ENCODE assay signal across 18 mouse cellular contexts in the genomic region with DNA sequence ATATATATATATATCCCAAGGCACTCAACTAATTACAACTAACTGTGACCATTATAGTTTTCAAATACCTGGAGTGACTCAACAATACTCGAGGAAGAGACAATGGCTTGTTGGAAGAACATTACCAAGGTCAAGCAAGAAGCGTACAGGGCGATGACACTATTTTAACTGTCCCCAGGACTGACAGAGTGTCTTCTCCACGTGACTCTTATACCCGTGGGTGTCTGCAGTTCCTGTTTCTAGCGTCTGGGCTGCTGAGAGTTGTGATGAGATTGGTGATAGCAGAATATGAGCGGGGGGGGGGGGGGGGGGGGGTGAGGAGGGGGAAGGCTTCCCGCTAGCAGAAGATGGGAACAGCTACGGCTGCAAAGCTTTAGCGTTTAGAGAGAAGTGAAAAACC. TPM values are rescaled to one million over a fixed set of nuclear protein-coding genes. Genes with fewer than 3 reads are reported as not detected.
DNase-seq lines count a peak whose midpoint lies in the region; ATAC-seq and TF ChIP-seq lines count a peak whose summit lies in the region.
"Had no signal": no experiment of that assay in that cellular context is flagged by ENCODE, and none has a peak within 500 bp of the region (broad histone marks: within the 10 kb centered on the region; RNA-seq: fewer than 3 reads in every experiment).

No protein-coding gene starts in this region.

- peak in 1 of 2 experiments; percentile 36; a peak in 2 of 4 replicates for TF ChIP-seq EP300 in MEL (IDR thresholded peaks at IDR 0.05; ENCODE audit: low read depth in 1 of 2, low read length in 2 of 2)

- H3K9me3 ChIP-seq in MEL (replicated peaks; ENCODE audit: insufficient read depth, low read length) = no peaks in the 10 kb centered on the region
- no peaks in the 10 kb centered on the region for H3K9me3 ChIP-seq in kidney, embryonic 14.5 days (ENCODE audit: control insufficient read depth, low read length)
- no peaks in the 10 kb centered on the region for H3K9me3 ChIP-seq in intestine, embryonic 16.5 days (ENCODE audit: control insufficient read depth, low read length)
- H3K9me3 ChIP-seq: embryonic facial prominence, embryonic 15.5 days; forebrain, embryonic 15.5 days; heart, embryonic 15.5 days had no signal

- TF ChIP-seq CTCF in MEL (IDR thresholded peaks at IDR 0.05 in 2 of 3, conservative IDR thresholded peaks at IDR 0.05 in 1 of 3; ENCODE audit: control insufficient read depth in 1 of 3, insufficient read depth in 1 of 3, low read depth in 2 of 3, low read length in 3 of 3, poor library complexity in 1 of 3, severe bottlenecking in 1 of 3) = no peak

- H3K4me2 ChIP-seq in kidney, embryonic 14.5 days (replicated peaks; ENCODE audit: low read depth, low read length) = no peak overlapping the region
- H3K4me2 ChIP-seq in intestine, embryonic 16.5 days (ENCODE audit: low read depth, low read length) = no peak overlapping the region
- H3K4me2 ChIP-seq: embryonic facial prominence, embryonic 15.5 days; forebrain, embryonic 15.5 days; heart, embryonic 15.5 days had no signal

- H3K27ac ChIP-seq in MEL (ENCODE audit: control insufficient read depth, low read depth, low read length) = no peak overlapping the region
- no peak overlapping the region for H3K27ac ChIP-seq in kidney, embryonic 14.5 days (ENCODE audit: low read depth, low read length)
- no peak overlapping the region for H3K27ac ChIP-seq in intestine, embryonic 16.5 days (ENCODE audit: low read length)
- H3K27ac ChIP-seq: embryonic facial prominence, embryonic 15.5 days had no signal

- WGBS in kidney, embryonic 14.5 days = 75% methylated on average over 9 of the region's 10 CpGs
- WGBS in intestine, embryonic 16.5 days = 72% methylated on average over 9 of the region's 10 CpGs

- no peak for TF ChIP-seq RAD21 in MEL (IDR thresholded peaks at IDR 0.05; ENCODE audit: low read depth, low read length)

- peaks cover 4 to 5% of the 10 kb centered on the region in 2 experiments; a peak in 3 of 4 replicates for H3K27me3 ChIP-seq in MEL (ENCODE audit: control insufficient read depth in 1 of 2, insufficient read depth in 2 of 2, low read length in 2 of 2)
- no peaks in the 10 kb centered on the region for H3K27me3 ChIP-seq in kidney, embryonic 14.5 days (ENCODE audit: control insufficient read depth, insufficient read depth, low read length)
- H3K27me3 ChIP-seq in intestine, embryonic 16.5 days (replicated peaks; ENCODE audit: control insufficient read depth, insufficient read depth, low read length) = no peaks in the 10 kb centered on the region
- H3K27me3 ChIP-seq: embryonic facial prominence, embryonic 15.5 days; forebrain, embryonic 15.5 days; heart, embryonic 15.5 days had no signal

- no peaks in the 10 kb centered on the region for H3K36me3 ChIP-seq in MEL (ENCODE audit: control insufficient read depth in 1 of 2, insufficient read depth in 2 of 2, low read length in 2 of 2)
- peaks cover 18% of the 10 kb centered on the region for H3K36me3 ChIP-seq in kidney, embryonic 14.5 days (ENCODE audit: control insufficient read depth, insufficient read depth, low read length)
- H3K36me3 ChIP-seq in intestine, embryonic 16.5 days (ENCODE audit: control insufficient read depth, insufficient read depth, low read length) = no peaks in the 10 kb centered on the region; the same call in 1 of the 2 replicates

- H3K79me2 ChIP-seq in MEL (ENCODE audit: control insufficient read depth, insufficient read depth, low read length, poor library complexity) = no peaks in the 10 kb centered on the region

- H3K4me3 ChIP-seq in MEL (ENCODE audit: control insufficient read depth in 1 of 2, insufficient read depth in 1 of 2, low read depth in 2 of 2, low read length in 2 of 2) = no peak overlapping the region
- no peak overlapping the region for H3K4me3 ChIP-seq in kidney, embryonic 14.5 days (ENCODE audit: low read length)
- H3K4me3 ChIP-seq in intestine, embryonic 16.5 days (ENCODE audit: low read length) = no peak overlapping the region
- H3K4me3 ChIP-seq: embryonic facial prominence, embryonic 15.5 days; forebrain, embryonic 15.5 days; heart, embryonic 15.5 days had no signal

- 0 out of 2 replicates have a peak, but pooled peaks have one; percentile 2 for ATAC-seq in frontal cortex, adult (ENCODE audit: low TSS enrichment)
- peak; percentile 78 for ATAC-seq in megakaryocyte, adult 5-6 weeks (ENCODE audit: poor library complexity, severe bottlenecking)
- no peak for ATAC-seq in kidney, embryonic 14.5 days (ENCODE audit: low FRiP score, low TSS enrichment)
- no peak for ATAC-seq in intestine, embryonic 16.5 days
- ATAC-seq: forebrain, embryonic 15.5 days had no signal

- no peak overlapping the region for H3K9ac ChIP-seq in MEL (ENCODE audit: control insufficient read depth, low read depth, low read length, poor library complexity, severe bottlenecking)
- H3K9ac ChIP-seq in kidney, embryonic 14.5 days (ENCODE audit: low read depth, low read length) = no peak overlapping the region
- no peak overlapping the region for H3K9ac ChIP-seq in intestine, embryonic 16.5 days (ENCODE audit: low read depth, low read length)
- H3K9ac ChIP-seq: embryonic facial prominence, embryonic 15.5 days; forebrain, embryonic 15.5 days; heart, embryonic 15.5 days had no signal

- DNase-seq in frontal cortex, postnatal 36 days (ENCODE audit: low spot score in 2 of 2) = no peak
- peak; percentile 29 for DNase-seq in lung, postnatal 25 days (ENCODE audit: low spot score)
- no peak for DNase-seq in lung, adult 18-20 months
- peak; percentile 49 for DNase-seq in MEL (ENCODE audit: low read depth, low spot score)
- DNase-seq: adrenal gland, postnatal 10 days; gastrocnemius, postnatal 14 days; liver; retina, postnatal 1 day; thymus, adult 2 months had no signal

- TF ChIP-seq POLR2A in MEL (IDR thresholded peaks at IDR 0.05; ENCODE audit: control insufficient read depth in 1 of 2, insufficient read depth in 1 of 2, low read depth in 1 of 2, low read length in 2 of 2, poor library complexity in 1 of 2) = no peak

- H3K4me1 ChIP-seq in MEL (ENCODE audit: control insufficient read depth in 1 of 2, insufficient read depth in 2 of 2, low read length in 2 of 2) = no peaks in the 10 kb centered on the region
- H3K4me1 ChIP-seq in kidney, embryonic 14.5 days (ENCODE audit: control insufficient read depth, insufficient read depth, low read length) = peaks cover 10% of the 10 kb centered on the region
- H3K4me1 ChIP-seq in intestine, embryonic 16.5 days (ENCODE audit: control insufficient read depth, insufficient read depth, low read length) = peaks cover 15% of the 10 kb centered on the region

TF ChIP-seq in MEL, 35 proteins besides CTCF, POLR2A, EP300 and RAD21:
- TF ChIP-seq MAZ (IDR thresholded peaks at IDR 0.05; ENCODE audit: low read depth, low read length) (no peak), USF2 (IDR thresholded peaks at IDR 0.05; ENCODE audit: borderline replicate concordance in 1 of 2, insufficient read depth in 1 of 2, low read depth in 1 of 2, low read length in 2 of 2) (0 out of 4 replicates have a peak, but pooled peaks have one; percentile 16 to 32), MAX (IDR thresholded peaks at IDR 0.05; ENCODE audit: low read length) (peak; percentile 69), BHLHE40 (IDR thresholded peaks at IDR 0.05; ENCODE audit: borderline replicate concordance, low read depth, low read length) (peak; percentile 78; the same call in 1 of the 2 replicates), RCOR1 (IDR thresholded peaks at IDR 0.05; ENCODE audit: low read depth, low read length) (peak; percentile 91), ZKSCAN1 (IDR thresholded peaks at IDR 0.05; ENCODE audit: low read depth, low read length) (no peak), GATA1 (IDR thresholded peaks at IDR 0.05; ENCODE audit: low read depth, low read length) (0 out of 2 replicates have a peak, but pooled peaks have one; percentile 8), ELF1 (IDR thresholded peaks at IDR 0.05; ENCODE audit: low read depth, low read length) (no peak), NELFE (IDR thresholded peaks at IDR 0.05; ENCODE audit: low read depth, low read length) (no peak), USF1 (IDR thresholded peaks at IDR 0.05; ENCODE audit: low read depth, low read length) (peak; percentile 86), POLR2AphosphoS5 (IDR thresholded peaks at IDR 0.05; ENCODE audit: borderline replicate concordance, low read depth, low read length) (no peak)
TF ChIP-seq in MEL: peak in this region for 6.

RNA-seq across cellular contexts. Expression of gene Dennd2a, which starts 30.9 kb away (rescaled TPM):
- total RNA-seq in MEL (2012; rRNA removed) = not detected in 2 replicates
- under 1 TPM in 1 of 2 experiments, not detected in 1; 0.15 TPM for polyA plus RNA-seq in MEL (2012; ENCODE audit: insufficient read depth in 1 of 2, insufficient read length in 2 of 2, low read depth in 1 of 2, low replicate concordance in 2 of 2, missing spikeins in 1 of 2)
- 4.6 and 5.0 TPM in 2 replicates for total RNA-seq in megakaryocyte, adult 5-6 weeks (2015)
- total RNA-seq in megakaryocyte, adult 5-6 weeks (2017) = 2.5 and 3.1 TPM in 2 replicates
- 23.3 and 31.8 TPM in 2 replicates for polyA plus RNA-seq in kidney, embryonic 14.5 days (2014; fragmentation: Nextera tagmentation; extraction: Ambion mirVana)
- 6.5 and 8.1 TPM in 2 replicates for polyA plus RNA-seq in intestine, embryonic 16.5 days (2015; fragmentation: Nextera tagmentation; extraction: Ambion mirVana)

RNA-seq across cellular contexts. Expression of gene Adck2, which starts 46.9 kb away (rescaled TPM):
- 8.1 and 11.0 TPM in 2 replicates for total RNA-seq in MEL (2012; rRNA removed)
- polyA plus RNA-seq in MEL (2012; ENCODE audit: insufficient read depth in 1 of 2, insufficient read length in 2 of 2, low read depth in 1 of 2, low replicate concordance in 2 of 2, missing spikeins in 1 of 2) = 10 to 100 TPM in 1 of 2 experiments, not detected in 1; 11.6 TPM
- 4.4 and 7.1 TPM in 2 replicates for total RNA-seq in megakaryocyte, adult 5-6 weeks (2015)
- 5.9 and 12.6 TPM in 2 replicates for total RNA-seq in megakaryocyte, adult 5-6 weeks (2017)
- polyA plus RNA-seq in kidney, embryonic 14.5 days (2014; fragmentation: Nextera tagmentation; extraction: Ambion mirVana) = 13.8 and 24.4 TPM in 2 replicates
- polyA plus RNA-seq in intestine, embryonic 16.5 days (2015; fragmentation: Nextera tagmentation; extraction: Ambion mirVana) = 30.5 and 30.8 TPM in 2 replicates

RNA-seq across cellular contexts. Expression of gene Gm42420, which starts 58.8 kb away (rescaled TPM):
- 1.4 and 1.5 TPM in 2 replicates for total RNA-seq in MEL (2012; rRNA removed)
- 1 to 10 TPM in 1 of 2 experiments, not detected in 1; 1.9 TPM for polyA plus RNA-seq in MEL (2012; ENCODE audit: insufficient read depth in 1 of 2, insufficient read length in 2 of 2, low read depth in 1 of 2, low replicate concordance in 2 of 2, missing spikeins in 1 of 2)
- 6.0 and 7.2 TPM in 2 replicates for total RNA-seq in megakaryocyte, adult 5-6 weeks (2015)
- 5.7 TPM in 1 of 2 replicates, not detected in the other for total RNA-seq in megakaryocyte, adult 5-6 weeks (2017)
- polyA plus RNA-seq in kidney, embryonic 14.5 days (2014; fragmentation: Nextera tagmentation; extraction: Ambion mirVana) = 2.1 TPM in 1 of 2 replicates, not detected in the other
- 1.5 and 2.1 TPM in 2 replicates for polyA plus RNA-seq in intestine, embryonic 16.5 days (2015; fragmentation: Nextera tagmentation; extraction: Ambion mirVana)
- total RNA-seq: gastrocnemius, postnatal 14 days; layer of hippocampus, adult 18-20 months; left cerebral cortex, postnatal 10 days had no signal
- polyA plus RNA-seq: heart, embryonic 15.5 days had no signal

Comparison
In these comparisons a context has a peak if more than half of its experiments do, and no peak if none do; other contexts are left out.
1. DNase-seq: peak in lung, postnatal 25 days (single experiment) and MEL (single experiment); none in frontal cortex, postnatal 36 days (0 of 2) and lung, adult 18-20 months (0 of 2).
2. ATAC-seq: peak in frontal cortex, adult (single experiment) and megakaryocyte, adult 5-6 weeks (single experiment); none in kidney, embryonic 14.5 days (single experiment) and intestine, embryonic 16.5 days (single experiment).